Mouse (Mus musculus) olfactory bulb, adult 2 months (tissue): ENCODE measurements around the gene Cmah.

ENCODE experiments used
- CTCF ChIP-seq: fragments of 200-500 bp; IDR thresholded peaks from 2 replicates; pipeline ENCODE4 v1.5.1; 2012; ENCODE audit warnings: low read depth, mild to moderate bottlenecking, low read length, moderate library complexity; ENCODE audit not compliant: insufficient read depth
- POLR2A ChIP-seq: fragments of 200-500 bp; IDR thresholded peaks from 2 replicates; pipeline ENCODE4 v1.6.1; 2012; ENCODE audit warnings: mild to moderate bottlenecking, low read depth, low read length, moderate library complexity; ENCODE audit not compliant: insufficient read depth

- TF ChIP-seq CTCF (no peak), POLR2A (no peak)
Observed at GRCm38 (mm10) chr13:24448578-24448977, 121.4 kb downstream of the Cmah start.
